Mouse (Mus musculus): ENCODE measurements around the gene Scfd2.

DNA sequence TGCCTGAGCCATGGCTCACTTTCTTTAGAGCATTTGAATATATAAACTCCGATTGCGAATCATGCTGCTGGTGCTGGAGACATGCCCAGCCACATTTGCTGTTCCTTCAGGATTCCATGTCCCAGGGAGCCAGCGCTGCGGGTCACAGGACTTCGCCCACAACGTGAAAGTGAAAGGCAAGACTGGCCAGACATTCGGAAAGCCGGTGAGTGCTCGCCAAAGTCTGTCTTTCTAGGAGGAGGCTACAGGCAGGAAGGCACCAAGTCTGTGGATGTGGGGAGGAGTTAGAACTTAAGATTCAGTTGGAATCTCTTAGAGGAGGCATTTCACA is 341.4 kb downstream of the Scfd2 start:
- TF ChIP-seq CTCF (IDR thresholded peaks at IDR 0.05; ENCODE audit: low read depth), result no peak
- TF ChIP-seq EP300 (optimal IDR thresholded peaks at IDR 0.05), result no peak

Measured in stomach, postnatal 0 days (tissue).